Mouse (Mus musculus) myocyte (in vitro differentiated cells): ENCODE measurements at regions not wholly inside any gene's neighbourhood (a gene's known extent, or its start where the extent isn't known, plus 50 kb on each side); places are given as distances from the start of the nearest gene placed in this dataset.
A peak's percentile ranks its signal among the peaks of the same experiment; 100 is the strongest.

Experiments
- H3K27me3 ChIP-seq: one replicate; pipeline ENCODE4 v1.6.1; 2011; ENCODE audit not compliant: control insufficient read depth, insufficient read depth, insufficient read length
- H3K36me3 ChIP-seq: one replicate; pipeline ENCODE4 v1.6.1; 2011; ENCODE audit not compliant: control insufficient read depth, insufficient read depth
- H3K4me2 ChIP-seq: one replicate; pipeline ENCODE4 v1.6.1; 2011; ENCODE audit warnings: low read depth, control low read depth
- H3K4me3 ChIP-seq: one replicate; pipeline ENCODE4 v1.5.1; 2011; ENCODE audit warnings: mild to moderate bottlenecking, control low read depth, moderate library complexity
- H3K79me2 ChIP-seq: one replicate; pipeline ENCODE4 v1.6.1; 2011; ENCODE audit not compliant: control insufficient read depth, insufficient read depth
- H3ac ChIP-seq: one replicate; pipeline ENCODE4 v1.6.1; 2011; ENCODE audit not compliant: control insufficient read depth, insufficient read length
- CEBPB ChIP-seq: IDR thresholded peaks from 2 replicates; pipeline ENCODE4 v1.6.1; 2011; ENCODE audit warnings: mild to moderate bottlenecking, moderate library complexity; ENCODE audit not compliant: poor library complexity, insufficient read depth, severe bottlenecking
- E2F4 ChIP-seq: IDR thresholded peaks from one replicate; pipeline ENCODE4 v1.6.1; 2011; ENCODE audit warnings: mild to moderate bottlenecking, control low read depth, moderate library complexity; ENCODE audit not compliant: insufficient read depth
- MAX ChIP-seq: IDR thresholded peaks from one replicate; pipeline ENCODE4 v1.6.1; 2011; ENCODE audit warnings: low read depth, mild to moderate bottlenecking, control low read depth
- MYOD1 ChIP-seq, 3 experiments: IDR thresholded peaks; one replicate each; pipeline ENCODE4 v1.6.1; 2011; ENCODE audit warnings: control low read depth in 2 of 3, low read depth in 2 of 3, mild to moderate bottlenecking in 2 of 3, moderate library complexity in 1 of 3; ENCODE audit not compliant: insufficient read length in 2 of 3, control insufficient read depth in 1 of 3
- MYOG ChIP-seq, 3 experiments: IDR thresholded peaks; one replicate each; pipeline ENCODE4 v1.6.1; 2011; ENCODE audit warnings: control low read depth in 2 of 3, low read depth in 2 of 3, mild to moderate bottlenecking in 2 of 3; ENCODE audit not compliant: insufficient read length in 2 of 3, control insufficient read depth in 1 of 3, insufficient read depth in 1 of 3
- POLR2A ChIP-seq: IDR thresholded peaks from one replicate; pipeline ENCODE4 v1.6.1; 2011; ENCODE audit warnings: low read depth, mild to moderate bottlenecking, control low read depth, moderate library complexity; ENCODE audit not compliant: insufficient read length
- POLR2AphosphoS2 ChIP-seq: IDR thresholded peaks from one replicate; pipeline ENCODE4 v1.6.1; 2011; ENCODE audit warnings: low read depth, control low read depth; ENCODE audit not compliant: insufficient read length
- REST ChIP-seq: IDR thresholded peaks from one replicate; pipeline ENCODE4 v1.6.1; 2011; ENCODE audit warnings: mild to moderate bottlenecking, control low read depth, moderate library complexity; ENCODE audit not compliant: insufficient read depth, insufficient read length
- SRF ChIP-seq: IDR thresholded peaks from one replicate; pipeline ENCODE4 v1.6.1; 2011; ENCODE audit warnings: low read depth; ENCODE audit not compliant: control insufficient read depth, insufficient read length
- TCF12 ChIP-seq: IDR thresholded peaks from one replicate; pipeline ENCODE4 v1.6.1; 2011; ENCODE audit warnings: mild to moderate bottlenecking, control low read depth; ENCODE audit not compliant: poor library complexity, insufficient read depth, severe bottlenecking
- TCF3 ChIP-seq: IDR thresholded peaks from one replicate; pipeline ENCODE4 v1.6.1; 2011; ENCODE audit warnings: low read depth, control low read depth; ENCODE audit not compliant: insufficient read length
- USF1 ChIP-seq: IDR thresholded peaks from one replicate; pipeline ENCODE4 v1.6.1; 2011; ENCODE audit warnings: low read depth, mild to moderate bottlenecking, control low read depth, moderate library complexity

DNA sequence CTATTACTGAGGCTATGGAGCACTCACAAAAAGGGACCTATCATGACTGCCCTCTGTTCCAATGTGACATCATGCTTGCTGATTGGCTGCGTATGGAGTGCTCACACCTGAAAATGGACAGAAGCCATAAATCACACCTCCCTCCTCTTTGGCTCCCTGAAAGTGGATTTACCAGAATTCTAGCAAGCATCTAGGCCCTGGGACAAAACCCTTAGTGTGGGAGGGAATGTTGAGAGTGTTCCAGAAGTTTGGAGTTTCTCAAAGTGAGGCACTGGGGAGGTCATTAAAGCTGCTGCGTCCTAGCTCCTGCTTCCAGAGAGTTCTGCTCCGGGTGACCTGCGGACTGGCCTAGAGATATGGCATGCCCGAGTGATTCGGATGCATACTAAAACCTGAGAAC is 62.3 kb upstream of the Egr2 start:
- no peak overlapping the region for H3ac ChIP-seq
- H3K4me3 ChIP-seq: no peak overlapping the region
- no peaks in the 10 kb centered on the region for H3K27me3 ChIP-seq
- H3K4me2 ChIP-seq: no peak overlapping the region
- TF ChIP-seq CEBPB (no peak), REST (no peak), E2F4 (no peak), SRF (no peak), TCF12 (no peak)
- H3K79me2 ChIP-seq: no peaks in the 10 kb centered on the region
- H3K36me3 ChIP-seq: no peaks in the 10 kb centered on the region

DNA sequence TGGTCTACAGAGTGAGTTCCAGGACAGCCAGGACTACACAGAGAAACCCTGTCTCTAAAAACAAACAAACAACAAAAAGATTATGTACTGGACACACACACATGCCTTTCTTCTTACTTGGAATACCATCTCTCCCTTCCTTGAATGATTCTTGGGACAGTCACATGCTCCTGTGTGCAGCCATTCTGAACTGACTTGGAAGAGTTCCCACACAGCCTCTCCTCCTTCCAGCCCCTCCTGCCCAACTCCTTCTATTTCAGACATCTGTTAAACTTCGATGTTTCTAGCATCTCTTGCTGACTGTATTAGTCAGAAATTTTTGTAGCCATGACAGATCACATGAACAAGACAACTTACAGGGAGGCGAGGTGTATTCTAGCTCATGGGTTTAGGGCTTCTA is 60.9 kb upstream of the Egr2 start:
- Histone ChIP-seq H3K27me3 (no peaks in the 10 kb centered on the region), H3ac (no peak overlapping the region), H3K4me3 (no peak overlapping the region), H3K36me3 (no peaks in the 10 kb centered on the region), H3K79me2 (no peaks in the 10 kb centered on the region), H3K4me2 (no peak overlapping the region)
- TF ChIP-seq TCF12 (no peak), POLR2AphosphoS2 (no peak), REST (no peak), E2F4 (no peak), MYOD1 (IDR thresholded peaks at IDR 0.05; ENCODE audit: control insufficient read depth in 1 of 3, insufficient read length in 2 of 3, low read depth in 2 of 3) (no peak), MAX (no peak), CEBPB (no peak), POLR2A (no peak), USF1 (no peak), TCF3 (no peak), MYOG (IDR thresholded peaks at IDR 0.05; ENCODE audit: control insufficient read depth in 1 of 3, insufficient read depth in 1 of 3, insufficient read length in 2 of 3, low read depth in 2 of 3) (no peak), SRF (no peak)

DNA sequence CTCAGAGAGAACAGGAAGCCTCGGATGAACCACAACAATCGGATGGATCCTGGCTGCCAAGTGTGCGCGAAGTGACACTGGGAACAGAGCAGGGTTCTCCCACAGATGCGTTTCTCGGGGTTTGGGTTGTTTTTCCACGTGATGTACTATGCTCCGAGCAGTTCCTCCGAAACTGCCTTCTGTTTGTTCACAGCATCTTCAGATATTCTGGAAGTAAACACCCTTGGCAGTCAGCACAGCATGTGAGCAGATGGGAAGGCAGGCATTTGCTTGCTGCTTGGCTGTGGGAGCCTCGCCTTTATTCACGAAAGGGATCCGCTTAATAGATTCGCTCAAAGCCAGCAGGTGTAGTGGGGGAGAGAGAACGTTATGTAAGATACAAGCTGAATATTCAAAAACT is 53.0 kb upstream of the Egr2 start:
- Histone ChIP-seq H3ac (no peak overlapping the region), H3K79me2 (no peaks in the 10 kb centered on the region), H3K4me2 (no peak overlapping the region), H3K36me3 (no peaks in the 10 kb centered on the region), H3K27me3 (no peaks in the 10 kb centered on the region), H3K4me3 (no peak overlapping the region)
- TF ChIP-seq CEBPB: no peak
- TF ChIP-seq USF1: no peak
- no peak for TF ChIP-seq POLR2A
- no peak for TF ChIP-seq SRF
- no peak for TF ChIP-seq E2F4
- TF ChIP-seq TCF12: no peak
- no peak for TF ChIP-seq POLR2AphosphoS2
- TF ChIP-seq REST: no peak
- TF ChIP-seq MYOD1 (IDR thresholded peaks at IDR 0.05; ENCODE audit: control insufficient read depth in 1 of 3, insufficient read length in 2 of 3, low read depth in 2 of 3): no peak
- no peak for TF ChIP-seq MAX
- no peak for TF ChIP-seq TCF3
- TF ChIP-seq MYOG (IDR thresholded peaks at IDR 0.05; ENCODE audit: control insufficient read depth in 1 of 3, insufficient read depth in 1 of 3, insufficient read length in 2 of 3, low read depth in 2 of 3): no peak

DNA sequence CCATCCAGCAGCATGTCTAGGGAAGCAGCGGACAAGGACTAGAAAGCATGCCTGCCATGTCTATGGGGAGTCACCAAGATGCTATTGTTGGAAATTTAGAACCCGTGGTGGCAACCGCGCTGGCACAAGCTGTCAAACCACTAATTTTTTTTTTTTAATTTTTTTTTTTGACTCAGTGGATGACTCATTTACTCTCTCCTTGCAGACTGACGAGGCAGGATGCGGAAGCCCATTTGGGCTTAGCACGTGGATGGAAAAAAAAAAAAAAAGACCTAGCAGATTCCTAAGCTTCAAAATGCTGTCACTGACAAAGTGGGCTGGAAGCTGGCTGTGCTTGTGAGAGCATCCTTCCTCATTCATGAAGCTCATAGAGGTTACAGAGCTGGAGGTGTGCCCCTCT is 51.9 kb upstream of the Egr2 start:
- no peak overlapping the region for H3ac ChIP-seq
- no peak for TF ChIP-seq E2F4
- TF ChIP-seq REST: no peak
- peak; percentile 26 for TF ChIP-seq USF1

GRCm38 (mm10) chr10:67484091-67484745 is 51.1 kb upstream of the Egr2 start:
- no peaks in the 10 kb centered on the region for H3K36me3 ChIP-seq
- no peak overlapping the region for H3ac ChIP-seq
- no peak overlapping the region for H3K4me2 ChIP-seq
- no peak for TF ChIP-seq USF1
- no peak for TF ChIP-seq TCF12
- no peak for TF ChIP-seq TCF3
- TF ChIP-seq POLR2AphosphoS2: no peak
- no peak for TF ChIP-seq SRF
- TF ChIP-seq POLR2A: no peak
- TF ChIP-seq REST: no peak
- TF ChIP-seq MYOG (IDR thresholded peaks at IDR 0.05; ENCODE audit: control insufficient read depth in 1 of 3, insufficient read depth in 1 of 3, insufficient read length in 2 of 3, low read depth in 2 of 3): no peak
- no peak for TF ChIP-seq CEBPB
- TF ChIP-seq E2F4: no peak
- TF ChIP-seq MAX: no peak
- TF ChIP-seq MYOD1 (IDR thresholded peaks at IDR 0.05; ENCODE audit: control insufficient read depth in 1 of 3, insufficient read length in 2 of 3, low read depth in 2 of 3): no peak
- H3K79me2 ChIP-seq: no peaks in the 10 kb centered on the region
- H3K4me3 ChIP-seq: no peak overlapping the region
- H3K27me3 ChIP-seq: no peaks in the 10 kb centered on the region

More for the DNA sequence above, 51.9 kb upstream of the Egr2 start:
- Histone ChIP-seq H3K27me3 (no peaks in the 10 kb centered on the region), H3K4me3 (no peak overlapping the region), H3K79me2 (no peaks in the 10 kb centered on the region), H3K36me3 (no peaks in the 10 kb centered on the region), H3K4me2 (no peak overlapping the region)
